Mouse (Mus musculus) stomach, postnatal 0 days (tissue): ENCODE measurements around the gene Eomes. TPM values are rescaled to one million over a fixed set of nuclear protein-coding genes. Genes with fewer than 3 reads are reported as not detected.
A peak's percentile ranks its signal among the peaks of the same experiment; 100 is the strongest.

Experiments used
- ATAC-seq: fragments of 200-750 bp; cut with Nextera tagmentation; 2 replicates; pipeline ENCODE4 v1.8.0; 2017; ENCODE audit not compliant: low FRiP score, low TSS enrichment
- DNase-seq: peaks from one replicate; pipeline ENCODE4 v3.0.0-alpha.2; 2016; ENCODE audit warnings: low spot score
- H3K27ac ChIP-seq: fragments of 300-500 bp; sonication (generic); replicated peaks from 2 replicates; pipeline ENCODE4 v1.5.1; 2014; ENCODE audit warnings: mild to moderate bottlenecking, control low read depth
- H3K27me3 ChIP-seq: fragments of 300-500 bp; sonication (generic); 2 replicates; pipeline ENCODE4 v1.6.1; 2014; ENCODE audit warnings: low read length; ENCODE audit not compliant: control insufficient read depth, insufficient read depth
- H3K36me3 ChIP-seq: fragments of 300-500 bp; sonication (generic); 2 replicates; pipeline ENCODE4 v1.6.1; 2014; ENCODE audit warnings: low read length, mixed read lengths; ENCODE audit not compliant: control insufficient read depth, insufficient read depth
- H3K4me1 ChIP-seq: fragments of 300-500 bp; sonication (generic); replicated peaks from 2 replicates; pipeline ENCODE4 v1.6.1; 2014; ENCODE audit warnings: antibody characterized with exemption; ENCODE audit not compliant: control insufficient read depth, insufficient read depth
- H3K4me2 ChIP-seq: fragments of 300-500 bp; sonication (generic); replicated peaks from 2 replicates; pipeline ENCODE4 v1.6.1; 2014; ENCODE audit warnings: low read depth, mild to moderate bottlenecking, control low read depth, moderate library complexity
- H3K4me3 ChIP-seq: fragments of 300-500 bp; sonication (generic); 2 replicates; pipeline ENCODE4 v1.5.1; 2014; ENCODE audit warnings: low read depth, low read length, control low read depth
- H3K9ac ChIP-seq: fragments of 300-500 bp; sonication (generic); 2 replicates; pipeline ENCODE4 v1.6.1; 2014; ENCODE audit warnings: mild to moderate bottlenecking, low read length, control low read depth, mixed read lengths
- H3K9me3 ChIP-seq: fragments of 300-500 bp; sonication (generic); 2 replicates; pipeline ENCODE4 v1.6.1; 2016; ENCODE audit warnings: low read length; ENCODE audit not compliant: control insufficient read depth
- CTCF ChIP-seq: IDR thresholded peaks from 2 replicates; pipeline ENCODE4 v1.5.1; 2016; ENCODE audit warnings: antibody characterized with exemption, low read depth, mild to moderate bottlenecking, moderate library complexity
- EP300 ChIP-seq: optimal IDR thresholded peaks from 2 replicates; pipeline ENCODE3; 2016; ENCODE audit warnings: antibody characterized with exemption
- WGBS: fragments of 180-500 bp; shearing (Covaris S2); extraction: QIAGEN DNeasy Blood & Tissue Kit; methylation state at CpG from one replicate; pipeline ENCODE4 v1.1.7; 2014; 5-methylcytosine and 5-hydroxymethylcytosine counted together
- polyA plus RNA-seq: library from polyadenylated mRNA; unstranded; fragments of >200 nt; fragmentation: Nextera tagmentation; extraction: Ambion mirVana; gene quantifications from 2 replicates; pipeline ENCODE4 v1.2.1, GENCODE M21; 2015

Gene Eomes
- polyA plus RNA-seq, 1 experiment from 2014 or later = 0.07 TPM

GRCm38 (mm10) chr9:118488896-118489578 lies 11.0 kb downstream of the Eomes start:
- Histone ChIP-seq H3K9ac (no peak overlapping the region), H3K27me3 (peaks cover 11% of the 10 kb centered on the region), H3K36me3 (no peaks in the 10 kb centered on the region), H3K27ac (no peak overlapping the region), H3K9me3 (no peaks in the 10 kb centered on the region), H3K4me2 (peak overlapping the region; percentile 60), H3K4me1 (peaks cover 3% of the 10 kb centered on the region), H3K4me3 (peak overlapping the region; percentile 35)
- DNase-seq (no peak), ATAC-seq (no peak; the same call in 1 of the 2 replicates)
- WGBS = 2% methylated on average over 20 of the region's 20 CpGs
- TF ChIP-seq EP300 = no peak
- no peak for TF ChIP-seq CTCF

GRCm38 (mm10) chr9:118489579-118490019 lies 11.6 kb downstream of the Eomes start:
- H3K27ac ChIP-seq = no peak overlapping the region
- ATAC-seq = peak; percentile 58
- no peaks in the 10 kb centered on the region for H3K9me3 ChIP-seq
- H3K9ac ChIP-seq = no peak overlapping the region
- peaks cover 11% of the 10 kb centered on the region for H3K27me3 ChIP-seq
- no peak for TF ChIP-seq EP300
- peak; percentile 94 for TF ChIP-seq CTCF
- DNase-seq = peak; percentile 81
- no peaks in the 10 kb centered on the region for H3K36me3 ChIP-seq
- under 1% methylated on average over 16 of the region's 16 CpGs for WGBS
- peaks cover 3% of the 10 kb centered on the region for H3K4me1 ChIP-seq
- H3K4me3 ChIP-seq = peak overlapping the region; percentile 19; the same call in 1 of the 2 replicates
- peak overlapping the region; percentile 60 for H3K4me2 ChIP-seq

GRCm38 (mm10) chr9:118491195-118491594 lies 13.2 kb downstream of the Eomes start:
- WGBS = 75% methylated on average over 4 of the region's 4 CpGs
- H3K4me2 ChIP-seq = no peak overlapping the region
- no peak overlapping the region for H3K9ac ChIP-seq
- TF ChIP-seq CTCF (no peak), EP300 (no peak)
- ATAC-seq = no peak
- H3K9me3 ChIP-seq = no peaks in the 10 kb centered on the region
- H3K4me3 ChIP-seq = no peak overlapping the region
- peaks cover 3% of the 10 kb centered on the region for H3K4me1 ChIP-seq
- peaks cover 7% of the 10 kb centered on the region; the same call in 1 of the 2 replicates for H3K27me3 ChIP-seq
- H3K36me3 ChIP-seq = no peaks in the 10 kb centered on the region
- no peak overlapping the region for H3K27ac ChIP-seq
- DNase-seq = no peak

- H3K36me3 ChIP-seq = no peaks in the 10 kb centered on the region
- 75% methylated on average over 8 of the region's 8 CpGs for WGBS
- ATAC-seq (no peak), DNase-seq (no peak)
- peaks cover under 1% of the 10 kb centered on the region; the same call in 1 of the 2 replicates for H3K27me3 ChIP-seq
- H3K27ac ChIP-seq = no peak overlapping the region
- H3K4me3 ChIP-seq = no peak overlapping the region
- H3K4me2 ChIP-seq = no peak overlapping the region
- no peaks in the 10 kb centered on the region; the same call in 1 of the 2 replicates for H3K4me1 ChIP-seq
- no peak overlapping the region for H3K9ac ChIP-seq
- H3K9me3 ChIP-seq = no peaks in the 10 kb centered on the region
- TF ChIP-seq CTCF (no peak), EP300 (no peak)
Measured at GRCm38 (mm10) chr9:118492932-118493698, 15.1 kb downstream of the Eomes start.

- ATAC-seq = no peak
- TF ChIP-seq EP300 = no peak
- peak; percentile 42 for TF ChIP-seq CTCF
Measured at GRCm38 (mm10) chr9:118494106-118494505, 16.1 kb downstream of the Eomes start.

GRCm38 (mm10) chr9:118495933-118496332 lies 17.9 kb downstream of the Eomes start:
- Histone ChIP-seq H3K4me1 (no peaks in the 10 kb centered on the region), H3K36me3 (no peaks in the 10 kb centered on the region), H3K27ac (no peak overlapping the region), H3K9me3 (no peaks in the 10 kb centered on the region), H3K27me3 (no peaks in the 10 kb centered on the region), H3K9ac (no peak overlapping the region), H3K4me3 (no peak overlapping the region), H3K4me2 (no peak overlapping the region)
- DNase-seq (no peak), ATAC-seq (no peak)
- 81% methylated on average over 3 of the region's 3 CpGs for WGBS
- TF ChIP-seq CTCF (no peak), EP300 (no peak)

More at GRCm38 (mm10) chr9:118494106-118494505, 16.1 kb downstream of the Eomes start:
- H3K4me1 ChIP-seq = no peaks in the 10 kb centered on the region; the same call in 1 of the 2 replicates
- H3K4me3 ChIP-seq = no peak overlapping the region
- H3K27ac ChIP-seq = no peak overlapping the region
- DNase-seq = no peak
- no peaks in the 10 kb centered on the region for H3K9me3 ChIP-seq
- H3K27me3 ChIP-seq = no peaks in the 10 kb centered on the region
- no peak overlapping the region for H3K9ac ChIP-seq
- H3K36me3 ChIP-seq = no peaks in the 10 kb centered on the region
- WGBS = 87% methylated on average over 5 of the region's 5 CpGs
- no peak overlapping the region for H3K4me2 ChIP-seq
